Mouse (Mus musculus): ENCODE data around the gene Btla. TPM values are rescaled to one million over a fixed set of nuclear protein-coding genes. Genes with fewer than 3 reads are reported as not detected.

Btla gene
- total RNA-seq, 2 experiments from 2014 or later = 0.49 to 0.51 TPM

DNA sequence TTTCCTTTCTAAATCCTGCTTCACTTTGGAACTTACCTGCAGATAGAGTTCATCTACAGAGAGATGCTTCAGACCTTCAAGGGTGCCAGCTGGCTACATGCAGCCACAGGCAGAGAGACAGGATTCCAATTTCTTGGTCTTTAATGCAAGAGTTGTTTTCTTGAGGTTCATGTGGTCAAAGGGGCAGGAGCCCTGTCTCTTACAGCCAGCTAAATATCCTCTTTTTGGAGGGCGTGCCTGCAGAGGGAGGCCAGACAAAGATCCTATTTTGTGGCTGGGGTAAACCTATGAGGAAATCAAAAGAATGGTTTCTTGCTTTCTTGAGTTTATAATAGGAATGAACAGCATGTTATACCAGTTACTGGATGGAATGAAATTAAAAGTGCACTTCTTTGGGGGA is 33.5 kb downstream of the Btla start:
- DNase-seq (ENCODE audit: low spot score in 2 of 2) = no peak

- no peak for DNase-seq (ENCODE audit: low spot score in 2 of 2)
These were observed 35.5 kb downstream of the Btla start for GRCm38 (mm10) chr16:45259663-45260062.

DNA sequence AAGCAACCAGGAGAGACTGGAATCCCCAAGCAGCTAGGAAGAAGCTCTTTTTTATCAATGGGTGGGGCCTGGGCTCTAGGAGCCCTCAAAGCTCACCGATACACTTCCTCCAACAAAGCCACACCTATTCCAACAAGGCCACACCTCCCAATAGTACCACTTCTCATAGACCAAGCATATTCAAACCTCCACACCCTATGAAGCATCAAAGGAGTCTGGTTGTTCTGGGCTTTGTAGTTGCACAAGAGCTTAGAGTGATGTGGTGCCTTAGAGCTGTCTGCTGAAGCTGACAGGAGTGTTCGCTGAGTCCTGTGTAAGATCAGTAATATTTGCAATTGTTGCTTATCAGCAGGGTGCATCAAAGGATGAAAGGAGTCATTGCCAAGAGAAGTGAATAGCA is 37.2 kb downstream of the Btla start:
- DNase-seq (ENCODE audit: low spot score in 2 of 2) = no peak

DNA sequence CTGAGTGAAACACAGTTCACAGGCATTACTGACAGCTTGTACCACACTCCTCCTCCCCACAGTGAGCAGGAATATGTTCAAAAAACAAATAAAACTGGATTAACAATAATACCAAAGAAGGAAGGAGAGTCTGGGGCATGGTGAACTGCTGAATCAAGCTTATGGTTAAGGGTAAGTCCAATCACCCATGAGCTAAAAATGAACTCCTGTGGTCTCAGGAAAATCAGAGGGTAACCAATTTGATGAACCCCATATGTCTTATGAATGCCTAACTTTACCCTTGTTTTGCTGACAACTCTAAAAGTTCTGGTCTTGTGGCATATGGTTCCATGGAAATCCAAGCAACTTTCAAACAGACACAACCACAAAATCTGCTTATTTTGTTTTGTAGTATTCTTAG is 37.9 kb downstream of the Btla start:
- no peak for DNase-seq (ENCODE audit: low spot score in 2 of 2)

GRCm38 (mm10) chr16:45269886-45270285 is 45.8 kb downstream of the Btla start:
- DNase-seq (ENCODE audit: low spot score in 2 of 2) = no peak

DNA sequence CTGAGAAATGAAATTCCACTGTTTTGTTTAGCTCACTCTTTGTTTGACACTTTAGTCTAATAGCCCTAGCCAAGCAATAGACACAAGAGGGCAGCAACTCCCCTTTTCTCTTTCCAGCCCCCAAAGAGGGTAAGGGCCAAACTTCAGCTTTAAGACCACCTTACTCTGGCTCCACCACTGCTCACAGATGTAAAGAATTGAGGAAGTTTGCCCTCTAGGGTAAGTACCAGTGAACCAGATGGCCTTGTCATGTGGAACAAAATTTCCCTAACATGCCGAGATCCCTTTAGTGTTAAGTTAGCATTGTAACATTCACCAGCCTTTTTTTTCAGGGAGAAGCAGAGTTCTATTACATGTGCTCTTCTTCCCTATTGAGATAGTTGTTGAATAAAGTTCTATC is 59.0 kb downstream of the Btla start:
- DNase-seq (ENCODE audit: low spot score in 2 of 2) = no peak

DNA sequence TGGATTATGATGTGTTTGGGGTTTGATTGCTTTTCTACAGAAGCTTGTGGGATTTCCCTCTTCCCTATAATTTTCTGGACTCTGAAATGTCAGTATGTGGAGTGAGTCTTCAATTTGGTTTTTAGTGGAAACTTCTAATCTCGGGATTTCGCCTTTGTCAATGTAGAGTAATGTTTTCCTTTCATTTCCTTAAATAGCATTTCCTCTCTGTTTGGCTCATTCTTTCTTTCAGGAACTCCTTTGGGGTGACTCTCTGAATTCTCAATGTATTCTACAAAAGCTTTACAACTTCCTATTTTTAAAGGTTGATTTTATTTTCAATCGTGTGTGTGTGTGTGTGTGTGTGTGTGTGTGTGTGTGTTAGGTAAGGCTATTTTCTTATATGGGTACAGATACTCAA is 73.7 kb downstream of the Btla start:
- no peak for DNase-seq (ENCODE audit: low spot score in 2 of 2)

Other genes with a start within 250 kb of the Btla start
- gene Ccdc80, start 130.9 kb upstream of the Btla start, total RNA-seq (2021) = 1 to 10 TPM; 5.2 to 5.8 TPM
- 10 to 100 TPM; 48.0 to 48.8 TPM for gene Slc35a5, start 65.6 kb upstream of the Btla start, total RNA-seq (2021)
- 10 to 100 TPM; 44.5 to 45.4 TPM for gene Atg3, start 65.5 kb upstream of the Btla start, total RNA-seq (2021)
- 100 to 1,000 TPM; 104 to 109 TPM for gene Cd200, start 184.7 kb downstream of the Btla start, total RNA-seq (2021)